ENCODE assay signal across 7 mouse cellular contexts in genomic region chr9:21617066-21617465, GRCm38 (mm10). TPM values are rescaled to one million over a fixed set of nuclear protein-coding genes. Genes with fewer than 3 reads are reported as not detected.
A peak's percentile ranks its signal among the peaks of the same experiment; 100 is the strongest.
DNase-seq lines count a peak whose midpoint lies in the region; ATAC-seq and TF ChIP-seq lines count a peak whose summit lies in the region.

No protein-coding gene starts in this region.

- H3K4me3 ChIP-seq in ES-Bruce4 (ENCODE audit: low read depth, low read length), result peak overlapping the region; percentile 97
- H3K4me3 ChIP-seq in forebrain, embryonic 10.5 days, result peak overlapping the region; percentile 76
- peak overlapping the region; percentile 88 for H3K4me3 ChIP-seq in intestine, embryonic 16.5 days (ENCODE audit: low read length)
- H3K4me3 ChIP-seq in midbrain, embryonic 12.5 days, result peak overlapping the region; percentile 62

- TF ChIP-seq CTCF in ES-Bruce4 (IDR thresholded peaks at IDR 0.05; ENCODE audit: low read depth, low read length), result no peak

- TF ChIP-seq EP300 in ES-Bruce4 (IDR thresholded peaks at IDR 0.05; ENCODE audit: insufficient read depth, low read depth, low read length), result no peak

- H3K27ac ChIP-seq in ES-Bruce4 (ENCODE audit: insufficient read depth, low read length), result no peak overlapping the region
- H3K27ac ChIP-seq in forebrain, embryonic 10.5 days, result peak overlapping the region; percentile 99
- peak overlapping the region; percentile 97 for H3K27ac ChIP-seq in intestine, embryonic 16.5 days (ENCODE audit: low read length)
- peak overlapping the region; percentile 97 for H3K27ac ChIP-seq in midbrain, embryonic 12.5 days (replicated peaks)

- peak overlapping the region; percentile 79 for H3K9ac ChIP-seq in ES-Bruce4 (ENCODE audit: low read depth, poor library complexity, severe bottlenecking)
- H3K9ac ChIP-seq in intestine, embryonic 16.5 days (ENCODE audit: low read depth, low read length), result peak overlapping the region; percentile 94
- H3K9ac ChIP-seq in midbrain, embryonic 12.5 days (replicated peaks), result peak overlapping the region; percentile 83

- H3K36me3 ChIP-seq in ES-Bruce4 (ENCODE audit: control insufficient read depth, insufficient read depth, low read length, poor library complexity, severe bottlenecking), result no peaks in the 10 kb centered on the region
- H3K36me3 ChIP-seq in forebrain, embryonic 10.5 days (replicated peaks), result peaks cover 41% of the 10 kb centered on the region
- no peaks in the 10 kb centered on the region for H3K36me3 ChIP-seq in intestine, embryonic 16.5 days (ENCODE audit: control insufficient read depth, insufficient read depth, low read length)
- H3K36me3 ChIP-seq in midbrain, embryonic 12.5 days, result peaks cover 5% of the 10 kb centered on the region; the same call in 1 of the 2 replicates

- no peak for TF ChIP-seq POLR2A in ES-Bruce4 (IDR thresholded peaks at IDR 0.05; ENCODE audit: insufficient read depth, low read length)

- H3K27me3 ChIP-seq in ES-Bruce4 (ENCODE audit: control insufficient read depth, insufficient read depth, low read length, poor library complexity, severe bottlenecking), result no peaks in the 10 kb centered on the region
- H3K27me3 ChIP-seq in forebrain, embryonic 10.5 days (ENCODE audit: poor library complexity, severe bottlenecking), result no peaks in the 10 kb centered on the region
- no peaks in the 10 kb centered on the region for H3K27me3 ChIP-seq in intestine, embryonic 16.5 days (replicated peaks; ENCODE audit: control insufficient read depth, insufficient read depth, low read length)
- no peaks in the 10 kb centered on the region for H3K27me3 ChIP-seq in midbrain, embryonic 12.5 days

- H3K4me2 ChIP-seq in intestine, embryonic 16.5 days (ENCODE audit: low read depth, low read length), result peak overlapping the region; percentile 71
- H3K4me2 ChIP-seq in midbrain, embryonic 12.5 days (replicated peaks), result peak overlapping the region; percentile 59

- DNase-seq in A20 (ENCODE audit: low read depth, low spot score), result peak; percentile 47
- DNase-seq in forebrain, embryonic 10.5 days (ENCODE audit: extremely low spot score, low spot score), result peak; percentile 33
- DNase-seq in layer of hippocampus, adult 9-11 months, result no peak
- no peak for DNase-seq in layer of hippocampus, adult 8-10 months (ENCODE audit: low spot score in 2 of 2)

- WGBS in forebrain, embryonic 10.5 days, result 12% methylated on average over 10 of the region's 10 CpGs
- 7% methylated on average over 10 of the region's 10 CpGs for WGBS in intestine, embryonic 16.5 days
- whole genome bisulfite sequencing in midbrain, embryonic 12.5 days, result 4% methylated on average over 10 of the region's 10 CpGs

- H3K4me1 ChIP-seq in ES-Bruce4 (ENCODE audit: control insufficient read depth, insufficient read depth, low read length), result no peaks in the 10 kb centered on the region
- peaks cover 28% of the 10 kb centered on the region for H3K4me1 ChIP-seq in forebrain, embryonic 10.5 days
- H3K4me1 ChIP-seq in intestine, embryonic 16.5 days (ENCODE audit: control insufficient read depth, insufficient read depth, low read length), result peaks cover 7% of the 10 kb centered on the region; the same call in 1 of the 2 replicates
- H3K4me1 ChIP-seq in midbrain, embryonic 12.5 days, result peaks cover 26% of the 10 kb centered on the region

- no peaks in the 10 kb centered on the region for H3K9me3 ChIP-seq in ES-Bruce4 (replicated peaks; ENCODE audit: control insufficient read depth, insufficient read depth, low read length, poor library complexity, severe bottlenecking)
- H3K9me3 ChIP-seq in forebrain, embryonic 10.5 days, result no peaks in the 10 kb centered on the region
- no peaks in the 10 kb centered on the region for H3K9me3 ChIP-seq in intestine, embryonic 16.5 days (ENCODE audit: control insufficient read depth, low read length)
- H3K9me3 ChIP-seq in midbrain, embryonic 12.5 days, result no peaks in the 10 kb centered on the region

- ATAC-seq in intestine, embryonic 16.5 days, result no peak
- ATAC-seq in midbrain, embryonic 12.5 days (ENCODE audit: low FRiP score, low read depth), result no peak

RNA-seq across cellular contexts. Expression of gene Smarca4, which starts 1.1 kb away (rescaled TPM):
- 100.0 and 111 TPM in 2 replicates for polyA plus RNA-seq in ES-Bruce4 (2011; ENCODE audit: insufficient read depth, insufficient read length, low read depth, missing spikeins)
- polyA plus RNA-seq in forebrain, embryonic 10.5 days (2016; fragmentation: Nextera tagmentation; extraction: Ambion mirVana), result 147 and 149 TPM in 2 replicates
- 59.5 and 61.2 TPM in 2 replicates for polyA plus RNA-seq in intestine, embryonic 16.5 days (2015; fragmentation: Nextera tagmentation; extraction: Ambion mirVana)
- 178 and 189 TPM in 2 replicates for polyA plus RNA-seq in midbrain, embryonic 12.5 days (2016; fragmentation: Nextera tagmentation; extraction: Ambion mirVana)
- total RNA-seq in layer of hippocampus, adult 8-10 months (2022), result 100 to 1,000 TPM in 3 of 4 experiments, 10 to 100 TPM in 1; 96.5 to 108 (median 103) TPM

RNA-seq across cellular contexts. Expression of gene Yipf2, which starts 24.4 kb away (rescaled TPM):
- 17.4 and 18.9 TPM in 2 replicates for polyA plus RNA-seq in ES-Bruce4 (2011; ENCODE audit: insufficient read depth, insufficient read length, low read depth, missing spikeins)
- polyA plus RNA-seq in forebrain, embryonic 10.5 days (2016; fragmentation: Nextera tagmentation; extraction: Ambion mirVana), result 19.0 and 20.4 TPM in 2 replicates
- polyA plus RNA-seq in intestine, embryonic 16.5 days (2015; fragmentation: Nextera tagmentation; extraction: Ambion mirVana), result 34.0 and 34.7 TPM in 2 replicates
- polyA plus RNA-seq in midbrain, embryonic 12.5 days (2016; fragmentation: Nextera tagmentation; extraction: Ambion mirVana), result 20.8 and 21.2 TPM in 2 replicates
- 10 to 100 TPM; 19.7 to 21.4 (median 20.6) TPM for total RNA-seq in layer of hippocampus, adult 8-10 months (2022)

RNA-seq across cellular contexts. Expression of gene Timm29, which starts 24.5 kb away (rescaled TPM):
- polyA plus RNA-seq in ES-Bruce4 (2011; ENCODE audit: insufficient read depth, insufficient read length, low read depth, missing spikeins), result 18.1 and 19.2 TPM in 2 replicates
- 31.4 and 32.3 TPM in 2 replicates for polyA plus RNA-seq in forebrain, embryonic 10.5 days (2016; fragmentation: Nextera tagmentation; extraction: Ambion mirVana)
- polyA plus RNA-seq in intestine, embryonic 16.5 days (2015; fragmentation: Nextera tagmentation; extraction: Ambion mirVana), result 22.0 and 23.5 TPM in 2 replicates
- polyA plus RNA-seq in midbrain, embryonic 12.5 days (2016; fragmentation: Nextera tagmentation; extraction: Ambion mirVana), result 57.6 and 60.9 TPM in 2 replicates
- 10 to 100 TPM; 51.6 to 64.9 (median 58.0) TPM for total RNA-seq in layer of hippocampus, adult 8-10 months (2022)

Comparison
In these comparisons a context has a peak if more than half of its experiments do, and no peak if none do; other contexts are left out.
1. DNase-seq: peak in A20 (single experiment) and forebrain, embryonic 10.5 days (single experiment); none in layer of hippocampus, adult 9-11 months (single experiment) and layer of hippocampus, adult 8-10 months (0 of 2).
2. Peak in every context shown above with its lines, with median percentiles within 50 percentile points of each other: H3K4me3 ChIP-seq and H3K9ac ChIP-seq.